Mouse (Mus musculus) gastrocnemius, postnatal 10 days (tissue): ENCODE measurements around the gene Ceacam15. TPM values are rescaled to one million over a fixed set of nuclear protein-coding genes. Genes with fewer than 3 reads are reported as not detected.
"Not testable (repeated sequence)": the region's sequence is repeated elsewhere in the genome, so short reads cannot be mapped to it uniquely, and the experiment has no call there.

Source experiments
- DNase-seq: peaks from one replicate; pipeline ENCODE4 v3.0.0; 2021; ENCODE audit warnings: mixed read lengths
- long read RNA-seq, 2 experiments: library from polyadenylated mRNA; stranded (forward); transcript quantifications; one replicate each; pipeline ENCODE4 v2.0.0; 2021
- total RNA-seq, 2 experiments: library from RNA; stranded (reverse); gene quantifications; 2 replicates each; pipeline ENCODE4 v1.2.3; 2021

Ceacam15 gene
- total RNA-seq, result not detected
- long read RNA-seq, experiment 1, result 0 reads
- long read RNA-seq, experiment 2, result 0 reads

- no peak for DNase-seq
These were observed at the start of gene Ceacam15 for GRCm38 (mm10) chr7:16675605-16676004. TSS of gene Ceacam15 (minus strand) at chr7:16675705.

DNA sequence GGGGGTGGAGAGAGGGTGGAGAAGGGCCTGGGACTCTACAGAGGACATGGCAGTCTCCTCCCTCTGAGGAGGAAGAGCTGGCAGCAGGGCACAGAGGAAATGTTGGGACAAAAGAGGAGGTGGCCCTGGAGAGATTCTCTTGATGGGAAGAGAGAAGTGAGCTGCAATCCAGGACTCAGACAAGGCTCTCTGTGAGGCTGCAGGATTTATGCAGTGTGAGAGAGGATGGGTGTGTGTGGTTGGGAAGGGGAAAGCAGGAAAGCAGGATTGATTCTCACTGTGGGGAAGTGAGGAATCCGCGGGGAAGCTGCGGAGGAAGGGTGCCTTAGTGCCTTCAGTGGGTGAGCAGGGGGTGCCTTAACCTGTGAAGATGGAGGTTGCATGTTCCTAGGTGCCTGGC is 47.0 kb upstream of the Ceacam15 start:
- DNase-seq, result not testable (repeated sequence)

DNA sequence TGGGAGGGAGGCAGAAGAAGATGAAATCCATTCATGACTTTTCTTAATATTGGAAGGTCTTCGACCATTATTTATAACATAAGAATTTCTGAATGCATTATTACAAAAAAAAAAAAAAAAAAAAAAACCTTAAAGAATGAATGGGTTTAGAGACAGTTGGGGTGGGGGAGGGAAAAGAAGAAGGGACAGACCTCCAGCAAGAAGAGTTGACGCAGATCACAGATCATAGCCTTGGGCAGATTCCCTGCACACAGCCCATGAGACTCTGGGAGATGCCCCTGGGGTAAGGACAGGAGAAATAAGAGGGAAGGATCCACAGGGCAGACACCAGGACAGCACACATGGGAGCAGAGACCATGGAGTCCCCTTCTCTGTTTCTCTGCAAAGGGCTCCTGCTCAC is 46.1 kb upstream of the Ceacam15 start, which contains the start of gene Ceacam9:
Gene Ceacam9 (plus strand): TSS at position 301 of the 400 bp plus-strand sequence.
- DNase-seq, result no peak

- DNase-seq, result not testable (repeated sequence)
These were observed 41.1 kb upstream of the Ceacam15 start for GRCm38 (mm10) chr7:16716456-16717152.

DNA sequence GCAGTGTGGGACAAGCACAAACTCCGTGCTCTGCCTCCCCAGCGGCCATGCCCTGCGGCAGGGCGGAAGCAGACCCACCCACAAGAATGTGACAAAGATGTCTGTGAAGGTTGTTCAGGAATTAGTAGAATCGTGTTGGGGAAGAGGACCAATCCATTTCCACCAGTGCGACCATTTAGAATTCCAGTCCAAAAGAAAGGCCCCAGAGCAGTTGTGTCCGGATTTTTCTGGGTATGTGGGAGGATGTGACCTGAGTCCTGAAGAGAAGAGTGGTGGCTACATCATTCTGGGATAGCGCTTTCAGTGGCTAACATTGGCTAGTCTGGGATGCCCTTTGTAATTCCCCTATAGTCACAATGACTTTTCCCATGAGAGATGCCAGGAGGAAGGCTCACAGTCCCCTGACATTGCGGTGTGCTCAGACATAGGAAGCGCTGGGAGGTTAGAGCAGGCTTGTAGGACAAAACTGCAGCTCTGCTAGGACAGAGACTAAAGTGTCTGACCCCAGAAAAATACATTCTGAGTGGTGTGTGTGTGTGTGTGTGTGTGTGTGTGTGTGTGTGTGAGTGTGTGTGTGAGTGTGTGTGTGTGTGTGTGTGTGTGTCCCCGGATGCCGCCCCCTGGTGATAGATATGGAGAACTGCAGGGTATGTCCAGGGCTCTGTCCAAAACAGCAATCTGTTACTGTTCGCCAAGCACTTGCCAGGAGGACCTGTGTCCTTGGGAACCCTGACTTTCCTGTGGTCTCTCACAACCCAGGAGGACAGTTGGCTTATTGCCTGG is 37.3 kb upstream of the Ceacam15 start:
- DNase-seq, result no peak

- DNase-seq, result no peak
These were observed 35.1 kb upstream of the Ceacam15 start for GRCm38 (mm10) chr7:16710604-16711003.

GRCm38 (mm10) chr7:16708244-16708643 is 32.7 kb upstream of the Ceacam15 start:
- no peak for DNase-seq

DNA sequence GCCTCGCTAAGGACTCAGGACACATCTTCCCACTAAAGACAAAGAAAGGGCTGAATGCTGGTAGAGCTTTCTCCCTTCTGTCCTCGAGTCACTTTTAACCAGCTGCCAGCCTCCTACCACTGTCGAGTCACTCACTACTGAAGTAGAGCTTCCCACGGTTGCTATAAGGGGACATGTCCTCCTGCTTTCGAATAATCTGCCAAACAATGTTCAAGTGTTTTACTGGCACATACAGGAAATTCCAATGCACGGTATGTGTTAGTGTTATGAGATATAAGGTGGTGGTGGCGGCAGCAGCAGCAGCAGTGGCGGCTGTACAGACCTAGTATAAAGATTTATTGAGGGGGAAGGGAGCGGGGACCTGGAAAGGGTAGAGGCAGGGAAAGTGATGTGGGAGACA is 30.9 kb upstream of the Ceacam15 start:
- DNase-seq, result no peak

GRCm38 (mm10) chr7:16700583-16700982 is 25.1 kb upstream of the Ceacam15 start:
- no peak for DNase-seq

DNA sequence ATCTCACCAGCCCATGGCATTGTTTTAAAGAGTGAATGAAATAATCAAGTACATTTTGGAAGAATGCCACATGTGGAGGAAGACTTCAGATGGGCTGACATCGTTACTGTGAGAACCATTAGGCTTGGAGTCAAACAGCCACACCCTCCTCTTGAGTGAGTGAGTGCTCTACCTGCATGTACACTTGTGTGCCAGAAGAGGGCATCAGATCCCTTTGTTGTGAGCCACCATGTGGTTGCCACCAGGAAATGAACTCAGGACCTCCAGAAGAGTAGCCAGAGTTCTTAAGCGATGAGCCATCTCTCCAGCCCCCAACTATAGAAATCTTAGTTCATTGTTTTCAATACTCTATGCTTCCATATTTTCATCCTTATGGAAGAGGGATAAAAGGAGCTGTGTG is 23.5 kb upstream of the Ceacam15 start:
- DNase-seq, result no peak

GRCm38 (mm10) chr7:16695025-16695424 is 19.5 kb upstream of the Ceacam15 start:
- peak; percentile 39 for DNase-seq

DNA sequence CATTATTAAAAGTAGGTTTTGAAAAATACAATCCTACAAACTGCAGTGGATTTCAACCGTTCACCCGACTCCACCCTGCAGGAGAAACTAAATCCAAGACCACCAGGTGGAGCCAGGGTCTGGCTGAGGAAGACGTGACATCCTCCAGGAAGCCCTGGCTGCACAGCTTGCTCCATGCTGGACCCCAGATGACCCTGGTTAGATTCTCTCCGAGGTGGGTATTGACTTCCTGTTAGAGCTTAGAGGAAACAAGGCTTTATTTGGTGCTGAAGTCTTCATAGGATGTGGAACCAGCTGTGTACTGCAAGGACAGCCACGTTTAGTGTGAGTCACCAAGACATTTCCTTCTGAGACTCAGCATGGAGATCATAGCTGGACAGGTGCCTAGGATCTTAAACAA is 13.7 kb upstream of the Ceacam15 start:
- no peak for DNase-seq

GRCm38 (mm10) chr7:16680194-16680593 is 4.7 kb upstream of the Ceacam15 start:
- not testable (repeated sequence) for DNase-seq

- not testable (repeated sequence) for DNase-seq
These were observed 806 bp downstream of the Ceacam15 start for GRCm38 (mm10) chr7:16674699-16675098.

GRCm38 (mm10) chr7:16673823-16674222 is 1.7 kb downstream of the Ceacam15 start:
- DNase-seq, result no peak

GRCm38 (mm10) chr7:16668331-16668930 is 7.1 kb downstream of the Ceacam15 start:
- DNase-seq, result not testable (repeated sequence)

DNA sequence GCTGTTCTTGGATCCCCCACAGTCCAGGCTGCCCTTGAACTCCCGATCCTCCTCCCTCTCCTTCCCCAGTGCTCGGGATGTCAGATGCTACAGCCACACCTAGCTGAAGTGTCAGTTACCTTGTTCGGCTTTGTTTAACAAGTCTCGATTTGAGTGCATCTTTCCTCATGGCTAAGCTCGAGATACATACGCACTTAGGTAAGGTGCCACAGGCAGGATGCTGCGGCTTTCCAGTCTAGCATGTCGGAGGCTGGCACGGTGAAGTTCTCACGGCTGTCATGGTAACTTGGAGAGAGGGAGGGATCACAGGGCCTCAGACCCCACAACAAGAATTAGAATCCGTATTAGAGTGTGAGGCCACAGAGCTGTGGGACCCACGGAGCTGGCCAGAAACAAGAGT is 31.2 kb downstream of the Ceacam15 start:
- DNase-seq, result no peak

DNA sequence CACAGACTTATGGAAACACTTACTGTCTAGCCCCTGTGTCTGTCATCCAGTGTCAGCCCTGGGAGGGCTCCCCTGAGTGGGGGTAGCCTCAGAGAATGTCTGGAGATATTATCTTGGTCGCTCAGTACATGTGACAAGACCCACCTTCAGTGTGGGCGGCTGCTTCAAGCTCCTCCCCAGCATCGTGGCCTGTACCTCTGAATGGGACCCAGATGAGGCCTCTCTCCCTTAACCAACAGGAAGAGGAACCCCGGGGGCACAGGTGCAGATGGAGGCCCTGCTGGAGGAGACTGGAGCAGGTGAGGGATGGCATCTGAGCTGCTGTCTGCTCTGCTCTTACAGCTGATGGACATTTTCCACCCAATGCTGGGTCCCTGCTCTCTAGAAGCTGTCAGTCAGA is 32.4 kb downstream of the Ceacam15 start:
- not testable (repeated sequence) for DNase-seq

DNA sequence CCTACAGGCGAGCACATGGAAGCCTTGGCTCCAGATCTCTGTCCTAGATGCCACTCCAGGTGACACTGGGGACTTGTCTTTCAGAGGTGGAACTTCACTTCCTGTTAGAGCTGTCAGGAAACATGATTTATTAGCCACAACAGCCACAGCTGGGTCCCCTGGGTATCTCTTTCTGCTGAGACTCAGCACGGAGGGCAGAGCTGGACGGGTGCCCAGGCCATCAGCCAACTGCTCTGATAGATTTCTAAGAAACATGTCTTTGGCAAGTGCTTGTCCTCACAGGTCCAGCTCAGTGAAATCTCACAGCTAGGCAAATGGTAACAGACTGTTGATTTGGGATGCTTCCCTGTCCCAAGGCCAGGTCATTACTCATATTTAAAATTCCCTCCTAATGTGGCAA is 36.5 kb downstream of the Ceacam15 start:
- peak; percentile 82 for DNase-seq

DNA sequence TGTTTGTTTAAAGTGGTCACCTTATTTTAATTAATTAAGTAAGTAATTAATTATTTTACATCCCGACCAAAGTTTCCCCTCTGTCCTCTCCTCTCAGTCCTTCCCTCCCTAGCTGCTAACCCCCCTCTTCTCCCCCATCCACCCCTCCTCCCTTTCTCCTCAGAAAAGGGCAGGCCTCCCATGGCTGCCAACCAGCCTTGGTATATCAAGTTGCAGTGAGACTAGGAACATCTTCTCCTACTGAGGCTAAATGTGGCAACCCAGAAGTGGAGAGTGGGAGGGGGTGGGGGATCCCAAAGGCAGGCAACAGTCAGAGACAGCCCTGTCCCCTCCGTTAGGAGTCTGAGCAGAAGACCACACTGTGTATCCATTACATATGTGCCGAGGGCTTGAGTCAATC is 40.4 kb downstream of the Ceacam15 start:
- no peak for DNase-seq

DNA sequence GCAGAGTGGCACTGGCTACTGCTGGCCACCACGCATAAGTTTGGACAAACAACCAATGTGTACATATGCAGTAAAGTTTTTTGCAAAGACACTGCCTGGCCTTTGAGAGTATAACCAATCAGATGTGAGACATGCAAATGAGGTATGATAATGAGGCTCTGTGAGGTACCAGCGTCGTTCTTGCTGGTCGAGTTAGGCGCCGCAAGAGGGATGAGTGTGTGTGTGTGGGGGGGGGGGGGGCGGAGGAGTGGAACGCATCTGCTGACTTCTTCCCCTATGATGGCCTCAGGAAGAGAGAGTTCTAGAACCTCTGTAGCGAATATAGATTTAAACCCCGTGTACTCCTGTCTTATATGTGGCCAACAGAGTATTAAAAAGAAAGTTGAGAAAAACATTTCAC is 41.6 kb downstream of the Ceacam15 start:
- not testable (repeated sequence) for DNase-seq

DNA sequence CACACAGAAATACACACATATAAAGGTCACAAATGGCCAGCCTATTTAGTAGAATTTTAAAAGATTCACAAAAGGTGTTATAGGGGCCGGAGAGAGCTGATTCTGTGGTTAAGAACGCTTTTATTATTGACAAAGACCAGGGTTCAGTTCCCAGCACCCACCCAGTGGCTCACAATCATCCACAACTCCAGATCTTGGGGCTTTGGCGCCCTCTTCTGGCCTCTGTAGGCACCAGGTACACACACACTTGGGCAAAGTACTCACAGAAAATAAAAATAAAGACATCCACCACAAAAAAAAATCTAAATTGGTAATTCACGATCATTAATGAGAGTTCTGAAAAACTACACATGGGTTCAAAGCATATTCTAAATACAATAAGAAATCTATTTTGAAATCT is 43.6 kb downstream of the Ceacam15 start:
- no peak for DNase-seq

DNA sequence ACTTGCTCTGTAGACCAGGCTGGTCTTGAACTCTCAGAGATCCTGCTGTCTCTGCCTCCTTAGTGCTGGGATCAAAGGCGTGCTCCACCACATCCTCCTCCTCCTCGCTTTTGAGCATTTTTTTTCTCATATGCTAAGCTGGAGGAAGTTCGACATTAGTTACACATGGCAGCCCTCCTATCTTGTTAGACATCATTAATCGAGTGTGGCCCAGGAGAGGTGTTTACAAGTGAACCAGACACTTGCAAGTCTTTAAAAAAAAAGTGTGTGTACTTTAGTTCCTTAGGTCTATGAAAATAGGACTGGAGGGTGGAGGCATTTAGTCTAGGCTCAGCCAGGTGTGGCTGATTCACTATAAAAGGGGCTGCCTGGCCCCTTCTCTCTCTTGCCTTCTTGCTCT is 44.5 kb downstream of the Ceacam15 start:
- no peak for DNase-seq
